Mouse (Mus musculus) lung, postnatal 0 days (tissue): ENCODE results near the gene Cdc42.

Source experiments
- CTCF ChIP-seq: IDR thresholded peaks from 2 replicates; pipeline ENCODE4 v1.5.1; 2016; ENCODE audit warnings: antibody characterized with exemption, mild to moderate bottlenecking
- EP300 ChIP-seq: IDR thresholded peaks from 2 replicates; pipeline ENCODE4 v1.6.1; 2016; ENCODE audit warnings: antibody characterized with exemption, mild to moderate bottlenecking, control low read depth

DNA sequence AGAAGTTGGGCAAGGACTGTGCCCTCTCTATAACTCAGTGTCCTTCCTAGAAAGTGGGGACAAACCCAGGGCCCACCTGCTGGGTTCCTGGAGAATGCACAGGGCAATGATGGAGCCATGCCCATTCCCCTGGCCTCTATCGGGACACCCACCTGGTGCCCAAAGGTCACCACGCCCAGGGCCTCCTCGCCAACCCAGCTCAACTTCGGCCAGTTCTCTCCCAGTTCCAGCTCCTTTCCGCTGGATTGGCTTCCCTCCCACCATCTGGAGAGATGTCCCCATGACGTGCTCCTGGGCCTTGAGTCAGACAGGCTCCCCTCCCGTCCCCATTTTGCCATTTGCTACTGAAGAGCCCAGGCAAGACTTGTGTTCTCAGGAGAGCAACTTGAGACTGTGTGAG is 64.9 kb downstream of the Cdc42 start:
- TF ChIP-seq CTCF (no peak), EP300 (no peak)
